Mouse (Mus musculus) lung, adult 2 months (tissue): ENCODE measurements around the gene Ifi27l2a. TPM values are rescaled to one million over a fixed set of nuclear protein-coding genes. Genes with fewer than 3 reads are reported as not detected.

Source experiments
- DNase-seq: peaks from one replicate; pipeline ENCODE4 v3.0.0; 2022
- H3K4me1 ChIP-seq: fragments of 200-500 bp; 2 replicates; pipeline ENCODE4 v1.6.1; 2011; ENCODE audit warnings: low read length; ENCODE audit not compliant: control insufficient read depth, insufficient read depth
- H3K4me3 ChIP-seq: fragments of 200-500 bp; replicated peaks from 2 replicates; pipeline ENCODE3; 2011; ENCODE audit warnings: low read depth, mild to moderate bottlenecking, control low read depth, low read length; ENCODE audit errors: extremely low read depth
- CTCF ChIP-seq: fragments of 200-500 bp; IDR thresholded peaks from 2 replicates; pipeline ENCODE4 v1.5.1; 2011; ENCODE audit warnings: mild to moderate bottlenecking, low read length, control low read depth; ENCODE audit not compliant: insufficient read depth
- POLR2A ChIP-seq: fragments of 200-500 bp; IDR thresholded peaks from 2 replicates; pipeline ENCODE4 v1.6.1; 2011; ENCODE audit warnings: low read depth, mild to moderate bottlenecking, control low read depth, low read length, borderline replicate concordance; ENCODE audit errors: extremely low read depth
- WGBS: fragments of 180-500 bp; shearing (Covaris S2); methylation state at CpG from one replicate; pipeline ENCODE4 v1.1.7; 2018; 5-methylcytosine and 5-hydroxymethylcytosine counted together
- polyA plus RNA-seq: library from polyadenylated mRNA; depleted of rRNA; stranded (reverse); fragments of >200 nt; gene quantifications from 2 replicates; pipeline ENCODE4 v1.2.3, GENCODE M21; 2012; rRNA removed

Ifi27l2a gene
- polyA plus RNA-seq, 1 experiment = 319 TPM

GRCm38 (mm10) chr12:103426710-103427109, 16.8 kb downstream of the Ifi27l2a start:
- Histone ChIP-seq H3K4me1 (peaks cover 16% of the 10 kb centered on the region), H3K4me3 (no peak overlapping the region)
- WGBS = 92% methylated on average over 7 of the region's 7 CpGs
- no peak for DNase-seq
- TF ChIP-seq CTCF (no peak), POLR2A (no peak)

GRCm38 (mm10) chr12:103425729-103426470, 17.6 kb downstream of the Ifi27l2a start, which contains the start of gene Ddx24:
Ddx24 (minus strand) TSS chr12:103425830.
- Histone ChIP-seq H3K4me1 (peaks cover 16% of the 10 kb centered on the region), H3K4me3 (peak within 1 kb of the TSS; percentile 94)
- TF ChIP-seq POLR2A = peak; percentile 71; the same call in 1 of the 2 replicates
- peak; percentile 95 for TF ChIP-seq CTCF
- WGBS = 1% methylated on average over 33 of the region's 33 CpGs
- peak; percentile 97 for DNase-seq

GRCm38 (mm10) chr12:103425016-103425728, 18.3 kb downstream of the Ifi27l2a start:
- no peak for DNase-seq
- Histone ChIP-seq H3K4me1 (peaks cover 16% of the 10 kb centered on the region), H3K4me3 (peak overlapping the region; percentile 94)
- no peak for TF ChIP-seq POLR2A
- TF ChIP-seq CTCF = no peak
- 7% methylated on average over 33 of the region's 33 CpGs for WGBS

- no peak for TF ChIP-seq CTCF
- no peak for TF ChIP-seq POLR2A
- 92% methylated on average over 10 of the region's 10 CpGs for WGBS
- no peaks in the 10 kb centered on the region for H3K4me1 ChIP-seq
- DNase-seq = no peak
- H3K4me3 ChIP-seq = no peak overlapping the region
Observed at GRCm38 (mm10) chr12:103408144-103408543, 35.3 kb downstream of the Ifi27l2a start.

GRCm38 (mm10) chr12:103407720-103408119, 35.8 kb downstream of the Ifi27l2a start, which contains the start of gene 9330161L09Rik:
9330161L09Rik (minus strand) TSS chr12:103407820.
- DNase-seq = no peak
- 81% methylated on average over 4 of the region's 4 CpGs for WGBS
- Histone ChIP-seq H3K4me1 (no peaks in the 10 kb centered on the region), H3K4me3 (no peak within 1 kb of the TSS)
- TF ChIP-seq POLR2A (no peak), CTCF (no peak)

DNA sequence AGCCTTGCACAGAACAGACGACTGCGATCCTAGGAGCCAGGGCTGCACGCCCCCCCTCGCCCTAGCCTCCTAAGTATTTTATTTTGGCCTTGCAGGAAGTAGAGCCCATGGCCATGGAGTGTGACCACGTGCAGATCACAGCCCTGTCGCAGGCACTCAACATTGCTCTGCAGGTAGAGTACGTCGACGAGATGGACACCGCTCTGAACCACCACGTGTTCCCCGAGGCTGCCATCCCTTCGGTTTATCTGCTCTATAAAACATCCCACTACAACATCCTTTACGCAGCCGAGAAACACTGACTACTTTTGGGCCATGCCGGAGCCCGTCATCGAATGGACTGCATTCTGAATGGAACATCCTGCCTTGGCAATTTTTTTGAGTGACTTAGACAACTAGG, 39.3 kb downstream of the Ifi27l2a start:
- Histone ChIP-seq H3K4me1 (no peaks in the 10 kb centered on the region), H3K4me3 (no peak overlapping the region)
- TF ChIP-seq POLR2A (no peak), CTCF (no peak)
- no peak for DNase-seq
- 86% methylated on average over 18 of the region's 18 CpGs for WGBS

GRCm38 (mm10) chr12:103396751-103397150, 46.7 kb downstream of the Ifi27l2a start:
- 65% methylated on average over 7 of the region's 7 CpGs for WGBS
- Histone ChIP-seq H3K4me3 (no peak overlapping the region), H3K4me1 (no peaks in the 10 kb centered on the region)
- no peak for DNase-seq
- TF ChIP-seq POLR2A (no peak), CTCF (no peak)

- TF ChIP-seq POLR2A = no peak
- no peak for TF ChIP-seq CTCF
- 58% methylated on average over 12 of the region's 12 CpGs for WGBS
- DNase-seq = no peak
- Histone ChIP-seq H3K4me3 (no peak overlapping the region), H3K4me1 (no peaks in the 10 kb centered on the region)
Observed at GRCm38 (mm10) chr12:103395486-103396275, 47.8 kb downstream of the Ifi27l2a start.

- 46% methylated on average over 6 of the region's 6 CpGs for WGBS
- TF ChIP-seq CTCF (no peak), POLR2A (no peak)
- no peak for DNase-seq
- Histone ChIP-seq H3K4me3 (no peak overlapping the region), H3K4me1 (no peaks in the 10 kb centered on the region; the same call in none of the 2 replicates)
Observed at GRCm38 (mm10) chr12:103393528-103393927, 50.0 kb downstream of the Ifi27l2a start.

Other genes starting within 250 kb of the Ifi27l2a start
- gene Prima1, start 201.5 kb downstream of the Ifi27l2a start, polyA plus RNA-seq = 0.70 and 1.0 TPM in 2 replicates
- gene Fam181a, start 132.7 kb downstream of the Ifi27l2a start, polyA plus RNA-seq = 0.47 and 1.00 TPM in 2 replicates
- gene Asb2, start 87.7 kb downstream of the Ifi27l2a start, polyA plus RNA-seq = 24.4 and 35.1 TPM in 2 replicates
- gene Otub2, start 55.0 kb downstream of the Ifi27l2a start, polyA plus RNA-seq = 5.0 and 10.4 TPM in 2 replicates
- 0.96 and 1.2 TPM in 2 replicates for gene 9330161L09Rik, start 35.9 kb downstream of the Ifi27l2a start, polyA plus RNA-seq
- 33.4 and 35.6 TPM in 2 replicates for gene Ddx24, start 17.9 kb downstream of the Ifi27l2a start, polyA plus RNA-seq
- gene Ifi27, start 9.5 kb downstream of the Ifi27l2a start, polyA plus RNA-seq = 339 and 380 TPM in 2 replicates
- 0.11 and 0.34 TPM in 2 replicates for gene Ifi27l2b, start 13.5 kb upstream of the Ifi27l2a start, polyA plus RNA-seq
- 3.1 and 4.3 TPM in 2 replicates for gene Ppp4r4, start 88.6 kb upstream of the Ifi27l2a start, polyA plus RNA-seq
- 0.10 and 0.22 TPM in 2 replicates for gene Serpina10, start 187.8 kb upstream of the Ifi27l2a start, polyA plus RNA-seq
- 0.07 TPM in 1 of 2 replicates, not detected in the other for gene Serpina6, start 213.5 kb upstream of the Ifi27l2a start, polyA plus RNA-seq
- not detected in 2 replicates for gene Serpina16, start 232.5 kb upstream of the Ifi27l2a start, polyA plus RNA-seq